Mouse (Mus musculus): ENCODE data around the gene Slc25a45. TPM values are rescaled to one million over a fixed set of nuclear protein-coding genes. Genes with fewer than 3 reads are reported as not detected.
A peak's percentile ranks its signal among the peaks of the same experiment; 100 is the strongest.

Gene Slc25a45
- polyA plus RNA-seq, 1 experiment from 2014 or later, result 1.2 TPM

GRCm38 (mm10) chr19:5835054-5835921 lies 42.3 kb upstream of the Slc25a45 start:
- 87% methylated on average over 10 of the region's 10 CpGs for WGBS

GRCm38 (mm10) chr19:5835922-5836430 lies 41.6 kb upstream of the Slc25a45 start:
- Histone ChIP-seq H3K9me3 (replicated peaks) (no peaks in the 10 kb centered on the region), H3K4me1 (no peaks in the 10 kb centered on the region), H3K27me3 (no peaks in the 10 kb centered on the region), H3K4me3 (no peak overlapping the region), H3K27ac (no peak overlapping the region), H3K36me3 (ENCODE audit: poor library complexity, severe bottlenecking) (no peaks in the 10 kb centered on the region), H3K9ac (no peak overlapping the region), H3K4me2 (no peak overlapping the region)
- ATAC-seq, result no peak
- 75% methylated on average over 8 of the region's 8 CpGs for WGBS

More at GRCm38 (mm10) chr19:5835054-5835921, 42.3 kb upstream of the Slc25a45 start:
- Histone ChIP-seq H3K9ac (no peak overlapping the region), H3K36me3 (ENCODE audit: poor library complexity, severe bottlenecking) (no peaks in the 10 kb centered on the region), H3K27me3 (no peaks in the 10 kb centered on the region), H3K4me3 (no peak overlapping the region), H3K27ac (no peak overlapping the region), H3K4me1 (no peaks in the 10 kb centered on the region), H3K9me3 (replicated peaks) (no peaks in the 10 kb centered on the region), H3K4me2 (no peak overlapping the region)
- no peak for ATAC-seq

GRCm38 (mm10) chr19:5836941-5837572 lies 40.6 kb upstream of the Slc25a45 start:
- Histone ChIP-seq H3K9ac (no peak overlapping the region), H3K4me1 (peaks cover 9% of the 10 kb centered on the region), H3K9me3 (replicated peaks) (no peaks in the 10 kb centered on the region), H3K36me3 (ENCODE audit: poor library complexity, severe bottlenecking) (no peaks in the 10 kb centered on the region), H3K4me3 (no peak overlapping the region), H3K27ac (no peak overlapping the region), H3K27me3 (no peaks in the 10 kb centered on the region), H3K4me2 (no peak overlapping the region)
- no peak for ATAC-seq
- 70% methylated on average over 10 of the region's 10 CpGs for WGBS

- ATAC-seq, result no peak
- Histone ChIP-seq H3K36me3 (ENCODE audit: poor library complexity, severe bottlenecking) (no peaks in the 10 kb centered on the region), H3K4me3 (no peak overlapping the region), H3K4me2 (no peak overlapping the region), H3K4me1 (peaks cover 14% of the 10 kb centered on the region), H3K9me3 (replicated peaks) (no peaks in the 10 kb centered on the region), H3K27ac (no peak overlapping the region), H3K9ac (no peak overlapping the region), H3K27me3 (no peaks in the 10 kb centered on the region)
- 89% methylated on average over 8 of the region's 8 CpGs for WGBS
Observed at GRCm38 (mm10) chr19:5837606-5838005, 40.0 kb upstream of the Slc25a45 start.

GRCm38 (mm10) chr19:5838136-5838891 lies 39.3 kb upstream of the Slc25a45 start:
- Histone ChIP-seq H3K36me3 (ENCODE audit: poor library complexity, severe bottlenecking) (no peaks in the 10 kb centered on the region), H3K27ac (no peak overlapping the region), H3K4me2 (no peak overlapping the region), H3K27me3 (no peaks in the 10 kb centered on the region), H3K9ac (no peak overlapping the region), H3K9me3 (replicated peaks) (no peaks in the 10 kb centered on the region), H3K4me1 (peaks cover 21% of the 10 kb centered on the region), H3K4me3 (no peak overlapping the region)
- WGBS, result 76% methylated on average over 12 of the region's 12 CpGs
- no peak for ATAC-seq

DNA sequence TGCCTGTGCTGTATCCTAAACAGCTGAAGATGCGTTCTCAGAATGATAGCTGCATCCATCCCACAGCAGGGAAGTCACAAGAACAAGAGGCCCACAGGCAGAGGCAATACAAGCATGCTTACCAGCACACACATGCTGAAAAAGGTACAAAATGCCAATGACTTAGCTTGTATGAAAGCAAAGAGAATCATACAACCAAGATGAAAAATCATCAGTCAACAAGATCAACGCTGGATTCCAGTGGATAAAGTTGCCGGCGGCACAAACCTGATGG lies 38.8 kb upstream of the Slc25a45 start:
- no peak overlapping the region for H3K4me2 ChIP-seq
- H3K4me1 ChIP-seq, result peaks cover 26% of the 10 kb centered on the region
- ATAC-seq, result no peak
- H3K9ac ChIP-seq, result no peak overlapping the region
- no peak overlapping the region for H3K4me3 ChIP-seq
- H3K27ac ChIP-seq, result no peak overlapping the region
- 93% methylated on average over 4 of the region's 4 CpGs for WGBS
- H3K27me3 ChIP-seq, result no peaks in the 10 kb centered on the region
- no peaks in the 10 kb centered on the region for H3K36me3 ChIP-seq (ENCODE audit: poor library complexity, severe bottlenecking)
- H3K9me3 ChIP-seq (replicated peaks), result no peaks in the 10 kb centered on the region

DNA sequence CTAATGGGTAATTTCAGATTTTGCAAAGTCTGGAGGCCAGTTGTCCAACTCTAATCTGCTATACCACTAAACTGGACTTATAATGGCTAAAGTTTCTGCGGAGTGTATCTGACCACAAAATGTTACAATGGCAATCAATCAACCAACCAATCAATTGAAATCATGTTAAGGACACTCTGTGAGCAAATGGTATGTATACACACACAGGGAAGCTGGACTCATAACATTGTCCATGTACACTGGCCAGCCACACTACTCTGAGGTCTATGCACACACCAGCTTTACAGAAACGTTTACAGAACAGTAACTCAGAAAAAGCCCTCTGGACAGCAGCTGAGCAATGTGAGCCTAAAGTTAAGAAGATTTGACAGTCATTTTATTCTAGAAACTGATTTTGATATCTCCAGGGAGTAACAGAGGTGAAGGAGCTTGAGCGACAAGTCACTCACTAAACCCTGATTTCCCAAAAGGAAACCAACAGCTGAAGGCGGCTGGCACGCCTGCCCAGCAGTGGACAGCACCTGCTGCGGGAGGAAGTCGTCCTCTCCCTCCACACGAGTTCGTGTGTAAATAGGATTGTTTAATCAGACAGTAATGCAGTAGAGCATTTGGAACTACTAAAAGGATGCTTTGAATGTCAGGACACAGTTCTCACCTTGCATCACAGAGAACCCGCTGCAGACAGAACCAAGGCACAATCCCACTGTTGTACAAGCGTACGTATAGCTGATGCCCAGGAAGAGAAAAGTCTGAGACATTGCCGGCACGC lies 38.1 kb upstream of the Slc25a45 start:
- no peaks in the 10 kb centered on the region for H3K27me3 ChIP-seq
- H3K4me1 ChIP-seq, result peaks cover 33% of the 10 kb centered on the region
- no peak for ATAC-seq
- no peak overlapping the region for H3K27ac ChIP-seq
- 76% methylated on average over 14 of the region's 14 CpGs for WGBS
- H3K9ac ChIP-seq, result no peak overlapping the region; the same call in 1 of the 2 replicates
- H3K9me3 ChIP-seq (replicated peaks), result no peaks in the 10 kb centered on the region
- H3K4me3 ChIP-seq, result no peak overlapping the region
- H3K36me3 ChIP-seq (ENCODE audit: poor library complexity, severe bottlenecking), result no peaks in the 10 kb centered on the region
- H3K4me2 ChIP-seq, result no peak overlapping the region

DNA sequence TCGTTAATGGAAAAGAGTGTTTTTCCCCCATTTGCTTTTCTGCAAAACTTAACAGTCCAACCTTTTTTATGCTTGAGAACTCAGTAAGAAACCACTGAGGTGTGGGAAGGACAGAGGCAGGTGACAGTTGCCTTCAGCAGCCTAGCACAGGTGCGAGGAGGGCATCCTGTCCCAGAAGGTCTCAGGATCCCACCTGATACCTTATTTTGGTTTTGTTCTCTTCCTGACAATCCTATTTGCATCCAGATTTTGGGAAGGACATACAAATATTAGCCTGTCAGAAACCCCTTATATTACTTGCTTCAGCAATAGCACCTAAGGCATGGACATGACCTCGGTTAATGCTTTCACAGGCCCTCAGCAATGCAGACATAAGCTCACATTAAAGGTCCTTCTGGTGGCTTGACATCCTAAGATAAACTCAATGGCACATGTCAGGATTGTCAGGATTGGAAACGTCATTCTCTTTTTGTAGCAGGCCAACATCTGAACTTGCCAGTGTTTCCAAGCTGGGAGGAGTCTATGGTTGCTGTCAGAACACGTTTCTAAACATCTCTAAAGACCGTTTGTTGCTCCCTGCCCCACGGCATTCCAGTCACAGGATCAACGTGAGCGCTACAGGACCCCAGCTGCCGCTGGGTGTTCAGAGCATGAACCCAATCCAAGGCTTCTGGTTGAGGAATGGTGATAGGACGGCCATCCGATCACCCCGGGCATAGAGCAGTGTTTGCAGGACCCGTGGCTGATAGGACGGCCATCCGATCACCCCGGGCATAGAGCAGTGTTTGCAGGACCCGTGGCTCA lies 37.3 kb upstream of the Slc25a45 start:
- H3K27ac ChIP-seq, result no peak overlapping the region
- no peaks in the 10 kb centered on the region for H3K27me3 ChIP-seq
- ATAC-seq, result no peak
- no peak overlapping the region for H3K4me2 ChIP-seq
- no peak overlapping the region; the same call in 1 of the 2 replicates for H3K9ac ChIP-seq
- 77% methylated on average over 18 of the region's 18 CpGs for WGBS
- H3K9me3 ChIP-seq (replicated peaks), result no peaks in the 10 kb centered on the region
- no peak overlapping the region for H3K4me3 ChIP-seq
- peaks cover 41% of the 10 kb centered on the region for H3K4me1 ChIP-seq
- H3K36me3 ChIP-seq (ENCODE audit: poor library complexity, severe bottlenecking), result no peaks in the 10 kb centered on the region

- Histone ChIP-seq H3K9me3 (replicated peaks) (no peaks in the 10 kb centered on the region), H3K36me3 (ENCODE audit: poor library complexity, severe bottlenecking) (no peaks in the 10 kb centered on the region), H3K4me2 (no peak overlapping the region), H3K4me1 (peaks cover 44% of the 10 kb centered on the region), H3K9ac (no peak overlapping the region), H3K27me3 (no peaks in the 10 kb centered on the region), H3K4me3 (no peak overlapping the region), H3K27ac (no peak overlapping the region)
- WGBS, result 88% methylated on average over 9 of the region's 9 CpGs
- no peak for ATAC-seq
Observed at GRCm38 (mm10) chr19:5840890-5841388, 36.7 kb upstream of the Slc25a45 start.

DNA sequence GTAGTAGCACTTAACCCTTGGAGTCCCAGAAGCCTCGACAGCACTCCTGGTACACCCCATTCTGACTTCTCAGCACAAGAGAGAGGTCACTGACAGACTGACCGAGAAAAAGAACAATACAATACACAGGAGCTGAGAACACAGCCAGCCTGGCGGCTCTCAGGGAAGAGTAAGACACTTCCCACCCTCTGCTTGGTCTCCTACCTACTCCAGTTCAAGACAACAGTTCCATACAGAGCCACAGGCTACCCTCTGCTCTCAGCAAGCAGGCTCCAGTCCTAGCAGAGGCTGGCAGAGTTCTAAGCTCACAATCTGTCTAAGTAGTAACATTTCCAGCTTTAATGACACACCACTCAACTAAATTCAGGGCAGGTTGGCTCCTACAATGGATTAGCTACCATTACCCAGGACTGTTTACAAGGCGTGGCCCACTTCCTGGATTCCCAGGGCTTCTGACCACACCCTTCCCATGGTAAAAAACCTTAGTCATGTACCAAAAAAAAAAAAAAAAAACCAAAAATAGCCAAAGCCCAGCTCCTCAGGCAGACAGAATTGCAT lies 36.1 kb upstream of the Slc25a45 start:
- Histone ChIP-seq H3K27me3 (no peaks in the 10 kb centered on the region), H3K36me3 (ENCODE audit: poor library complexity, severe bottlenecking) (no peaks in the 10 kb centered on the region), H3K4me3 (no peak overlapping the region), H3K9ac (no peak overlapping the region), H3K4me1 (peaks cover 48% of the 10 kb centered on the region), H3K9me3 (replicated peaks) (no peaks in the 10 kb centered on the region), H3K4me2 (no peak overlapping the region), H3K27ac (0 out of 2 replicates have a peak overlapping the region, but pooled peaks have one; percentile 26)
- 63% methylated on average over 4 of the region's 4 CpGs for WGBS
- no peak for ATAC-seq

Measured in forebrain, embryonic 13.5 days (tissue).